Mouse (Mus musculus) v-Abl transformed pro-B cells (cell line): ENCODE data around the gene Grwd1.

Experiments
- in situ Hi-C, 2 experiments: fragments of 400-800 bp; cut with MboI; formaldehyde crosslinking; loops; one replicate each; pipeline ENCODE4 v1.15.1; 2025; ENCODE audit not compliant: unreplicated experiment in 2 of 2

The Grwd1 gene

GRCm38 (mm10) chr7:45830427-45831127, at the start of gene Grwd1:
Gene Grwd1 (minus strand): TSS chr7:45830944.
- in situ Hi-C loops = no loop called here

DNA sequence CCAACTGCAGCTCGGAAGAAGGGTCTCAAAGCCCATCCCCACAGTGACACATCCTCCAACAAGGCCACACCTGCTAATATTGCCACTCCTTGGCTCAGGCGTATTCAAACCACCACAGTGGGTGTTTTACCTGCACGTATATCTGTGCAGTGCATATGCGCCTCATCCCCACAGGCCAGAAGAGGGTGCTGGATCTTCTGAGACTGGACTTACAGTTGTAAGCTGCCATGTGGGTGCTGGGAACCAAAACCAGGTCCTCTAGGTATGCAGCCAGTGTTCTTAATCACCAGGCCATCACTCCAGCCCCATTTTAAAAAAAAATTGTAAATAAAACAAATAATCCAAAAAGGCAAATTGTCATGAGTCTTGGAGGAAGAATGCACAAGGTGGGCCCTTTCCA, 49.8 kb upstream of the Grwd1 start:
- in situ Hi-C loops = no loop called here

- in situ Hi-C loops = loop anchor here in 1 of 2 experiments (10.0 kb wide), 1 partner anchor 137 kb away; no protein-coding TSS in a partner anchor
These were observed 47.5 kb upstream of the Grwd1 start, which contains the start of gene Grin2d for GRCm38 (mm10) chr7:45878278-45878677. Gene Grin2d (minus strand): TSS chr7:45878378.

- in situ Hi-C loops = loop anchor here in 1 of 2 experiments (10.0 kb wide), 1 partner anchor 138 kb away; no protein-coding TSS in a partner anchor
These were observed 46.2 kb upstream of the Grwd1 start for GRCm38 (mm10) chr7:45876895-45877294.

GRCm38 (mm10) chr7:45873061-45873947, 42.6 kb upstream of the Grwd1 start:
- in situ Hi-C loops = loop anchor here (5.0 to 25.0 kb wide), 4 partner anchors 59 to 339 kb away; no protein-coding TSS in a partner anchor

- in situ Hi-C loops = loop anchor here (5.0 to 25.0 kb wide), 4 partner anchors 60 to 340 kb away; no protein-coding TSS in a partner anchor
These were observed 41.9 kb upstream of the Grwd1 start, which contains the start of gene Kdelr1 for GRCm38 (mm10) chr7:45872624-45873023. Gene Kdelr1 (plus strand): TSS chr7:45872772.

- in situ Hi-C loops = loop anchor here (5.0 to 25.0 kb wide), 4 partner anchors 62 to 342 kb away; no protein-coding TSS in a partner anchor
These were observed 39.7 kb upstream of the Grwd1 start for GRCm38 (mm10) chr7:45870282-45871058.

DNA sequence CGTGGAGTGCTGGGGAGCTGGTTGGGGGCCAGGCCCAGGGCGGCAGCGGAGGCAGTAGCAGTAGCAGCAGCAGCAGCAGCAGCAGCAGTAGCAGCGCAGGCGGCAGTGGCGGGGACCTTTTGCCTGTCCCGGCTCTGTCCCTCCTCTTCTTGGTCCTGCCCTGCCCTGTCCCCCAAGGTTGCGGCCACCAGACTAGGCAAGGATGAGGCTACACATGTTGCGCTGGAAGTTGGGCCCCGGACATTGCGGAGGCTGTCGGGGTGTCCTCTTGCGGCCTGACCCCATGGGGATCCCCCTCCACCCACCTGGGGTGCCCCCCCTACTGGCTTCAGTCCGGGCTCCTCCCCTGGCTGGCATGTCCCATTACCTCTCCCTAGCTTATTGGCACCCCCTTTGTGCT, 39.0 kb upstream of the Grwd1 start:
- in situ Hi-C loops = loop anchor here (5.0 to 25.0 kb wide), 4 partner anchors 63 to 343 kb away; no protein-coding TSS in a partner anchor

GRCm38 (mm10) chr7:45869107-45869670, 38.4 kb upstream of the Grwd1 start:
- in situ Hi-C loops = loop anchor here in 1 of 2 experiments (25.0 kb wide), 1 partner anchor 343 kb away; no protein-coding TSS in a partner anchor

GRCm38 (mm10) chr7:45867871-45868270, 37.1 kb upstream of the Grwd1 start:
- in situ Hi-C loops = loop anchor here in 1 of 2 experiments (25.0 kb wide), 1 partner anchor 344 kb away; no protein-coding TSS in a partner anchor

DNA sequence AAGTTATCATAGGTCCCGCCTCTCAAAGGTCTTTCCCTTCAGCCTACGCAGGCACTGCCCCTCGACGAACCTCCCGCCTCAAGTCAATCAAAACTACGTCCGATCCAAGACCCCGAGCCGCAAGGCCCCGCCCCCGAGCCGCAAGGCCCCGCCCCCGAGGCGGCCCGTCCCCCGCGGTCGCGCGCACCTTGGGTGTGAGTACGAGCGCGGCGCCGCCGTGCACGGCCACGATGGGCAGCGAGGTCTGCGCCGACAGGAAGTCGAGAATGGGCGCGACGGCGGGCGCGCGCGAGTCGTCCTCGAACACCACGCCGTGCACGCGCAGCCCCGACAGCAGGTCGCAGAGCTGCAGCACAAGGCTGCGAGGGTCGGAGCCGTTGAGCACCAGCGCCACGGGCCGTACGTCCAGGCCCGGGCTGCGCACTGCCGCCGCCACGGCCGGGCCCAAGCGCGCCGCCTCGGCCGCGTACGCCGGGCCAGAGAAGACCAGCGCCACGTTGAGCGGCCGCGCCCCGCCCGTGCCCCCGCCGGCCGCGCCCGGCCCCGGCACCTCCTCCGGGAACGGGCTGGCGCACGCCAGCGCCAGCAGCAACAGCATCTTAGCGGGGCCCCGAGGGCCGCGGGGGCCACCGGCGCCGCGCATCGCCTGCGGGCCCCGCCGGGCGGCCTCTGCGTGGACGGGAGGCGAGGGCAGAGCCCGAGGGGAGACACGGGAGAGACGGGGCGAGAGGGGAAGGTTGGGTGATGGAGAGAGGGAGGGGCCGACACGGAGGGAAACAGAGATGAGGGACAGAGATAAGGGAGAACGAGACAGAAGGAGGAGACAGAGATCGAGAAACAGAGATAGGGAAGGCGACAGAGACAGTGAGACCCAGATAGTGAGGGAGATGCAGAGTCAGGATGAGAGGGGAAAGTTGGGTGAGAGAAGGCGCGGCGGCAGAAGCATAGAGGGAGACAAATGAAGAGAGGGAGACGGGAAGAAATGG, 35.5 kb upstream of the Grwd1 start:
- in situ Hi-C loops = loop anchor here in 1 of 2 experiments (25.0 kb wide), 1 partner anchor 346 kb away; no protein-coding TSS in a partner anchor

- in situ Hi-C loops = loop anchor here in 1 of 2 experiments (25.0 kb wide), 1 partner anchor 348 kb away; no protein-coding TSS in a partner anchor
These were observed 33.7 kb upstream of the Grwd1 start for GRCm38 (mm10) chr7:45864435-45864834.

DNA sequence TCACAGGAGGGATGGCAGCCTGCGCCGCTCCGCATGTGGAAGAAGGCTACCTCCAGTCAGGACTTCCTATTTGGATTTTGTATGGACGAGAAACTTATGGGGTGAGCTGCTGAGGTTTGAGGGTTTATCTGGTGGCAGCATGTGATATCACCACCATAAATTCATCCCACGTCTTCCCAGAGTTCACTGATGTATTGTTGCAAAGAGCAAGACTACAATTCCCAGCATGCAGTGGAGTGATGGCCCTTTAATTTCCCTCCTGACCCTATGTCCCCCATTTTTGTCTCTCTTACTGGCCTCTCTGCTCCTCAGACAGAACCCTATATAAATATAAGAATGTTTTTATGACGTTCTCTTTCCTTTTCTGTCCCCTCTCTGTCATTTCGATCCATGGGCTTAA, 32.1 kb upstream of the Grwd1 start:
- in situ Hi-C loops = loop anchor here in 1 of 2 experiments (25.0 kb wide), 1 partner anchor 349 kb away; no protein-coding TSS in a partner anchor

DNA sequence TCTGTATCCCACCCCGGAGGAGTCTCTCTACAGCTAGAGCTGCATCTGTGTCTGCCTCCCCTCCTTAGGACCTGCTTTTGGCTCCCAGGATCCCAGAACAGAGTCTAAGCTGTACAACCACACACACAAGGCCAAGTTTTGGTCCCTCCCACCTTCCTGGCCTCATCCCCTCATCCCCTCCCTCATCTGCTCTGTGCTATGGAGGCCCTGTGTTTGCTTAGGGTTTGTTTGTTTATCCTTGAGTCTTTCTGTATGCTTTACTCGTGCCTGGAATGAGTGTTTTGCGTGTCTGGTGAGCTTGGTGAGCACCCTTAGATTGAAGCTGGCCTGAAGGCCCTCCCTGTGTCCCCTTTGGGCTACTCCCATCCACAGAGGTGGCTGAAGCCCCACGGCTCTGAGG, 28.3 kb upstream of the Grwd1 start:
- in situ Hi-C loops = loop anchor here (5.0 to 25.0 kb wide), 2 partner anchors 72 to 353 kb away; no protein-coding TSS in a partner anchor

- in situ Hi-C loops = loop anchor here (5.0 to 25.0 kb wide), 2 partner anchors 70 to 355 kb away; no protein-coding TSS in a partner anchor
These were observed 26.5 kb upstream of the Grwd1 start for GRCm38 (mm10) chr7:45856950-45857901.

- in situ Hi-C loops = loop anchor here in 1 of 2 experiments (25.0 kb wide), 1 partner anchor 359 kb away; no protein-coding TSS in a partner anchor
These were observed 22.3 kb upstream of the Grwd1 start for GRCm38 (mm10) chr7:45853089-45853488.

DNA sequence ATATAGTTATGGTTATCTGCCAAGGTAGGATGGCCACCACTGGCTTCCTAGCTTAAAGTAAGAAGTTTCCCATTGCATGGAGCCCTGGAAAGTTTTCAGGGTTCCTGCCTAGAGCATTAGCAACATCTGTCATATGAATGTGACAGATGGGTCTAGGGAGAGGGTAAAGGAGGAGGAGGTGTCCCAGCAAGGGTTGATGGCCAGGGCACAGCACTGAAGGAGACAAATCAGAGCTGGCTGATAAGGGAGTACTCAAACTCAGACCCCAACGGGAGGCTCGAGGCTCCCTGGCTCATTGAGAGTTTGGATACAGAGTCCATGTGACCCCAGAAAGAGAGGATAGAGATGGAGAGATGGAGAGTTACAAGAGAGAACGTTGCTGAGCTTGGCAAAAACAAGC, 19.9 kb upstream of the Grwd1 start:
- in situ Hi-C loops = loop anchor here in 1 of 2 experiments (25.0 kb wide), 1 partner anchor 362 kb away; no protein-coding TSS in a partner anchor
